Mouse (Mus musculus) layer of hippocampus, adult 11-12 months (tissue): ENCODE results near the gene Eddm3b.

Experiments
- DNase-seq: peaks from one replicate; pipeline ENCODE4 v3.0.0; 2022; ENCODE audit warnings: low spot score

Eddm3b gene

GRCm38 (mm10) chr14:51113916-51114560 lies at the start of gene Eddm3b:
Eddm3b (plus strand) TSS chr14:51114426.
- DNase-seq: no peak

GRCm38 (mm10) chr14:51068956-51069355 lies 45.3 kb upstream of the Eddm3b start:
- DNase-seq: no peak

GRCm38 (mm10) chr14:51069617-51070016 lies 44.6 kb upstream of the Eddm3b start:
- DNase-seq: peak; percentile 43

DNA sequence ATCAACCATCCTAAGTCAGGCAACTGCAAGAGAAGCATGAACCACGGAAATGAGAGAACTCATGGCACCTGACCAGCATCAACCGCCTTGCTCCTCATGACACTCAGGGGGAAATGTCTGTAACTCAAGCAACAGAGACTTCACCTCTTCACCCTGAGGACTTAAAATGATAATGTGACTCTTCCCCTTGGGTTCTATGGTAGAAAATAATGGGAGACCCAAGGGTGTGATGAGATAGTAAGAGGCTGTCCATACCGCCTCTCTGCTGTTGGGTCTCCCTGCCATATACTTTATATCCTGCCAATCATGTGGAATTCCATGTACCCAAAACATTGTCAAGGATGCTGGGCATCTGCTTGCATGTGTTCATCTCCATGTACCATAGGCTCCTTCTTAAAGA lies 39.9 kb upstream of the Eddm3b start, which contains the start of gene Olfr750:
TSS of gene Olfr750 (minus strand) at position 101 of the 400 bp plus-strand sequence.
- no peak for DNase-seq

DNA sequence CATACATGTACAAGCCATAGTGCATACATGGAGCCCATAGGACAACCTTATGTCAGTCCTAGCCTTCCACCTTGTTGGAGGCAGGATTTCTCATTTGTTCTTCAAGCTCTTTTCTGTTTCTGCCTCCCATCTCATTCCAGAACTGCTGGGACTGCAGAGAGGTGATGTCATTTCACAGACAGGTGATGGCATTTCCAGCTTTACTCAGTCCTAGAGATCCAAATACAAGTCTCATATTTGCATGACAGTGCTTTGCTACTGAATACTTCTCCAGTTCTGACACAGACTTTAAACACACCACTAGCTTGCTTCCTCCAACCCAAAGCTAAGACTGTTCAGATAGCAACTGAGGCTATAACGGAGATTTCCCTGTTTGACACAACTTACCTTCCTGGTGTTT lies 35.0 kb upstream of the Eddm3b start:
- DNase-seq: no peak

GRCm38 (mm10) chr14:51081035-51081434 lies 33.2 kb upstream of the Eddm3b start:
- no peak for DNase-seq

DNA sequence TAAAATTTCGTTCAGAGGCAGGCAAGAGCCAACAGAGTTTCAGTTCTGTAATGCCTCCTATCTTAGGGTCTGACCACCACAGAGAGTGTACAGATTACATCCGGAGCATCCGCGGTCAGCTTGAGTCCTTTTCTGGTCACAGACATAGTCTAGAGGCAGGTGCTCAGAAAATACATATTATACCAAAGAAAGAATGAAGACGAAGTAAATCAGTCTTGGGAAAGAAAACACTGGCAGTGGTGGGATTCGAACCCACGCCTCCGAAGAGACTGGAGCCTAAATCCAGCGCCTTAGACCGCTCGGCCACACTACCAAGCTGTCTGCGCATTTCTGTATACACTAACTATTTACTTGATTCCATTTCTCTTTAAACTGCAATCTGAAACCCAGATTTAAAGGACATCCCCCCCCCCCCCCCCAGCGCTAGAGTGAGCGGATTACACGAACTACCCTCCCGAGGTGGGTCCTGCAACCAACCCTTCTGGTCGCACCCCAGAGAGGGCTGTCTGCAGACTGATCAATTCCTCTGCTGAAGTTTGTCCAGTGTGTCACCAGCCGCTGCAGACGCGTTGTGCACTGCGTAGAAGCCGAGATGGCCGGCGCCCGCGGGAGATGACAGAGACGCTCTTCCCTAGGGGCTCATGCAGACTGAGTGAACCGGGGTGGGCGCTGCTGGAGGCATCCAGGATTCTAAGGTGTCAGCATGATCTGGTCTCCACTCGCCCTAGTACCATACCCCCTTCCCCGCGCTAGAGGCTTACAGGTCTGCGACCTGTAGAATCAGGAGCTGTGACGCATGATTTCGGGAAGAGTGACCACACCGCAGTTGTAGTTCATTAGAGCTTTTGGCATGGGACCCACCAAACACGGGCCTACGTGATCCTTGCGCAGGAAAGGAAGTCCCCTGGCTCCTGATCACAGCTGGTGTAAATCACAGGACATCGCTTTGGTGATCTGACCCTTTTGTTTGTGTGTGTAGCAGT lies 31.3 kb upstream of the Eddm3b start:
- peak; percentile 58 for DNase-seq

- DNase-seq: no peak
These were observed 30.4 kb upstream of the Eddm3b start for GRCm38 (mm10) chr14:51083805-51084204.

- DNase-seq: no peak
These were observed 29.1 kb upstream of the Eddm3b start for GRCm38 (mm10) chr14:51085086-51085485.

- no peak for DNase-seq
These were observed 28.3 kb upstream of the Eddm3b start for GRCm38 (mm10) chr14:51085911-51086310.

- no peak for DNase-seq
These were observed 26.5 kb upstream of the Eddm3b start for GRCm38 (mm10) chr14:51087762-51088161.

- peak; percentile 88 for DNase-seq
These were observed 25.9 kb upstream of the Eddm3b start for GRCm38 (mm10) chr14:51088166-51088969.

GRCm38 (mm10) chr14:51088970-51089673 lies 25.1 kb upstream of the Eddm3b start:
- DNase-seq: peak; percentile 99

DNA sequence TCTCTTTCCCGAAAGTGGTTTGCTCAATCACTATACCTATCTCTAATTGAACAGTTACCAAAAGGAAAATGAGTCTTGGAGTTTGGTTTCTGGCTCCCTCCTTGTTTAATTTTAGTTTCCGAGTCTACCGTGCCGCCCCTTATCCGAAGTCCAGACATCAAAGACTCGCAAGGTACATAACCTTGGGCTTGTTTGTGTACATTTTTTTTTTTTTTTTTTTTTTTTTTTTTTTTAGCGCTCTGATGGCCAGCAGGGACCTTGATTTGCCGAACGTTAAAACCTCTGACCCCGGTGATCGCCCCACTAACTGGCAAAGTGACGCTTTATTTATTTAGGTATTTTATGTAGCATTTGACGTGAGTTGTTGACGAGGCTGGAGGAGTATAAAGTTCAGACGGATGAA lies 24.6 kb upstream of the Eddm3b start:
- DNase-seq: no peak

DNA sequence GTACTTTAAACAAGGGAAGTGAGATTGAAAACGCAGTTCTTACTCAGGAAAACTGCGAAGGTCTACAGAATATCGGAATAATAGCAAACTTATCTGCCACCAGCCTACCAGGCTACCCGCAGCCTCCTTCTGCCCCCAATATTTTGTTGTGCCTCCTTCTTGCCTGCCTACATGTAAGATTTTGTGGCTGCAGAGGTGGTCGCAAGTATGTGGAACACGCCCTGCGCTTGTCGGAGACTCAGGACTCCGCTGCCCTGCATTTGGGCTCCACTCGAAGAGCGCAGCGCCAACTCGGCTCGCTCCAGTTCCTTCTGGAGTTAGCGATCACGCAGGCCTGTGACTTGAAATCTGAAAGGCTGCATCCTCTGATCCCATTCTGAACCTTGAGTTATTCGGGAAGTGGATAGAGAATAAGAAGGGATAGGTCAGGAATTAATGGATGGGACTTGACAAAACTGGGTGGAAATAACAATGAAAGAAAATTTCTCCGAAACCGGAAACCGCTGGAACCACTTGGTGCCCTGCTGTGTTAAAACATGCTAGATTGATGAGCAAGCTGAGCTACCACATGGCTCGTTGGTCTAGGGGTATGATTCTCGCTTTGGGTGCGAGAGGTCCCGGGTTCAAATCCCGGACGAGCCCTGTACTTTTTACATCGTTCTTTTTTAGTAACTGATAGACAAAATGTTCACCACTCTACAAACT lies 24.0 kb upstream of the Eddm3b start:
- peak; percentile 88 for DNase-seq

DNA sequence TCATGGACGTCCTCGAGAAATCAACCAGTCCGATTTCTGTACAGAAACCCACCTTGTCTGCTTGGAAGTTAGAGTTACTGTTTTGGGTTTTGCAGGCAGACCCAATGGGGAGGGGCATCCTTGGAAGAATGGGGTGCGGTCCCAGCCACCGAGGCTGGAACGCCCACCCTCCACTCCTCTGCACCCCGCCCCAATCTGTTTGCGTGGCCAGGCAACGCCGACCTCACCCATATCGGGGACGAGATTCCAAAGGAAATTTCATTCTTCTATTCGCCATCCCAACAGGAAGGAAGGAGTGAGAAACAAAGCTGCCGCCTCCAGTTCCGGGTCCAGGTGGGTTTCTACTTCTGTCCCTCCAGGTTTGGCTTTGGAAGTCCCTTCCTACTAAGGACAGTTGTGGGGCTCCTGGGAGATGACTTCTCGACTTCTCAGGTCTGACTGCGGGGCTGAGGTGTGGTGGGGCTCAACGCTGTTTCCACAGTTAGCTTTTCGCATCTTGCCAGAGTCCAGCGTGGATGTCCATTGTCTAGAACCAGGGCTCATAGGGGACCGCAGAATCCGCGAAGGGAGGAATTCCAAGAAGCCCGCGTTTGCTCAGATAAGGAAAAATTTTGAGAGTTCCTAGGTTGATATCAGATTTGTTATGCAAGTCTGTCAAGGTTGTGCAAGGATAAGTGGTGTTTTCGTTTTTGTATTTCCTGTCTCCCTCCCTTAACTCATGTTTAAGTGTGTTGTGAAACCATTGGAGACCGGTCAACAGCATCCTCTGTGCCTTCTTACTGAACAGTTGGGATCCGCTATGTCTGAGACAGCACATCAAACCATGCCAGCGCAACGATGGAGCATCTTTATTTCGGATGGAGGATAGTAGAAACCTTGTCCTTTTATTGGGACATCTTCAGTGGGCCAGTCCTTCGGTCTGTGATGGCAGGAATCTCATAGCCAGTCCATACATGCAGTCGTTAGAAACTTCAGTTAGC lies 23.0 kb upstream of the Eddm3b start, which contains the start of the genes Rnase4 and Ang:
TSS of gene Rnase4 (plus strand) at position 157 of the 980 bp plus-strand sequence.
TSS of gene Ang (plus strand) at position 230 of the 980 bp plus-strand sequence.
- peak; percentile 44 for DNase-seq

DNA sequence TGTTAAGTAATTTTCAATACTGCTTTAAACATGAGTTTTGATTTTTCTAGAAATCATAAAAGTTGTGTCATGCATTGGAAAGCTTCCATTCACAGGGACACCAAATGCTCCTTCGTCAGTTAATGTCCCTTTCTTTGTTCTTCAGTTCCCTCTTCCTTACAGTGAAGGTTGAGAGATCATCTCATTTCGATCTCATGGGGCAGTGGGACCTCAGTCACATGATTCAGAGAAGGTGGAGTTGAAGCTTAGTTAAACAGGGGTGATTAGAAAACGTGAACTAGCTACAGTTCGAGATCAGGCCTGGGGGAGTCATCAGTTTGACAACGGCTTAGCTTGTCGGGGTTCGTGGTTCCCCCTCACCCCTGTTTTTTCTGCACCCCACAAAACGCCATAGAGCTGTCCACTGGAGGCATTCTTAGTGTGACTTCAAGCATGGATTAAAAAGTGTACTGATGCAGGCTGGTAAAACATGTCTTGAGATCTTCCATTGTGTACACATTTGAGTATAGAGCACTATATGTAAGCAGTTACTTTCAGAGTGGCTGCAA lies 22.1 kb upstream of the Eddm3b start:
- DNase-seq: no peak

DNA sequence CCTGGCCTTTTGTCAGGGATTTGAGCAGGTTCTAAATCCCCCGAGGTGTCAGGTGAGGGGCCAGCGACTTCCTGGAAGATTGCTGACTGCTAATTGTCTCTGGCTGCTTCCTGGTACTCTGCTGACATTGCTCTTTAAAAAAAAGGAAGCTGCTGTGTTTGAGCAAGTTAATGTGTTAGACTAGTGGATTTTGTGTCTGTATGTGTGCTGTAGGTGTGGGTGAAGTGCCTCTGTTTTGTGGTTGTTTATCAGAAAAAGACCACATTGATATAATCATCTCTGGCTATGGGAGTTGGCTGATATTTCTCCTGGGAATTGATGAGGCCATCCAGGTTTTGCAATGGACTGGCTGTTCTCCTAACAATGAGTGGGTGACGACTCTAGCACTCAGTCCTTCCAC lies 20.7 kb upstream of the Eddm3b start:
- no peak for DNase-seq
